Mouse (Mus musculus): Measurements from ENCODE around the gene 4921539E11Rik. TPM values are rescaled to one million over a fixed set of nuclear protein-coding genes. Genes with fewer than 3 reads are reported as not detected.
A peak's percentile ranks its signal among the peaks of the same experiment; 100 is the strongest.

Gene 4921539E11Rik
- polyA plus RNA-seq, 1 experiment from 2014 or later = not detected

DNA sequence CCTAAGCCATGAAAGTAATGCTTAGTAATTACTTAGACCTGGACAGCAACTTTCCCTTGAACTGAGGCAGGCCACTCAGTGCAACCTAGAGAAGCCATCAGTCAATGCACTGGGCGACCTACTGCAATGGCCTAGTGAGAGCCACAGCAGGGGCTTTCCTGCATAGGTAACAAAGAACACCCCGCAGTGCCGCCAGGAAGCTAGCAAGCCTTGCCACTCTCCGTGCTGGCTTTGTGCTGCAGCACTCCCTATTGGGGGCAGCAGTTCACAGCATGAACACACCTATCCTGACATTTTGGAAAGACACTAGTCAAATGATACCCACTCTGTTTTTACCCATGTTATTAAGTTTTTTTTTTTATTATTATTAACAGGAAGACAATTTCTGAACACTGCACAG lies 91.6 kb downstream of the 4921539E11Rik start:
- 56% methylated on average over 4 of the region's 4 CpGs for WGBS
- ATAC-seq (replicated peaks; ENCODE audit: low FRiP score) (no peak), DNase-seq (ENCODE audit: low spot score) (no peak)
- Histone ChIP-seq H3K27me3 (replicated peaks; ENCODE audit: control insufficient read depth, insufficient read depth, low read length) (no peaks in the 10 kb centered on the region), H3K36me3 (ENCODE audit: control insufficient read depth, insufficient read depth, low read length) (peaks cover 8% of the 10 kb centered on the region; the same call in 1 of the 2 replicates), H3K9ac (ENCODE audit: low read depth, low read length) (no peak overlapping the region), H3K4me2 (no peak overlapping the region), H3K4me1 (replicated peaks; ENCODE audit: control insufficient read depth, insufficient read depth, low read length) (no peaks in the 10 kb centered on the region), H3K9me3 (ENCODE audit: control insufficient read depth, low read length) (no peaks in the 10 kb centered on the region), H3K27ac (ENCODE audit: low read depth, low read length) (no peak overlapping the region), H3K4me3 (ENCODE audit: low read depth, low read length) (no peak overlapping the region)

DNA sequence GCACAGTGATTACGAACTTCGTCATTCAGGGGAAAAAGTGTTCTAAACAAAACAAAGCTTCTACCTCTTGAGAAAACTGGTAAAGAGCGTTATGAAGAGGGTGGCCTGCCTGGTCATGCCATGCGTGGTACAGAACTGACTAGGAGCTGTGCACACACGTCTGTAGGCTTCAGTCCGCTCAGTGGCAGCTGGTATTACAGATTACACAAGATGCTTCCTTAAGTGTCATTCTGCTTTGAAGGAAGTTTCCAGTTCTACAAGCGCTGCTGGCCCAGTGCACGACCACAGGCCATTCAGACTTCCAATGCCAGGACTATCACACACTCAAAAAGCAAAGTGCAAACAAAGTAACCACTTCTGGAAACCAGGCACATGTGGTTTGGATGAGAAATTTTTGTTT lies 93.3 kb downstream of the 4921539E11Rik start:
- H3K36me3 ChIP-seq (ENCODE audit: control insufficient read depth, insufficient read depth, low read length) = peaks cover 8% of the 10 kb centered on the region; the same call in 1 of the 2 replicates
- WGBS = 78% methylated on average over 8 of the region's 8 CpGs
- no peak overlapping the region for H3K4me2 ChIP-seq
- H3K4me1 ChIP-seq (replicated peaks; ENCODE audit: control insufficient read depth, insufficient read depth, low read length) = no peaks in the 10 kb centered on the region
- no peak for DNase-seq (ENCODE audit: low spot score)
- H3K27me3 ChIP-seq (replicated peaks; ENCODE audit: control insufficient read depth, insufficient read depth, low read length) = no peaks in the 10 kb centered on the region
- H3K4me3 ChIP-seq (ENCODE audit: low read depth, low read length) = no peak overlapping the region
- no peak for ATAC-seq (replicated peaks; ENCODE audit: low FRiP score)
- no peak overlapping the region for H3K27ac ChIP-seq (ENCODE audit: low read depth, low read length)
- H3K9ac ChIP-seq (ENCODE audit: low read depth, low read length) = no peak overlapping the region
- H3K9me3 ChIP-seq (ENCODE audit: control insufficient read depth, low read length) = no peaks in the 10 kb centered on the region

- Histone ChIP-seq H3K27ac (ENCODE audit: low read depth, low read length) (no peak overlapping the region), H3K4me2 (no peak overlapping the region), H3K4me1 (replicated peaks; ENCODE audit: control insufficient read depth, insufficient read depth, low read length) (peaks cover 3% of the 10 kb centered on the region), H3K9ac (ENCODE audit: low read depth, low read length) (no peak overlapping the region), H3K27me3 (replicated peaks; ENCODE audit: control insufficient read depth, insufficient read depth, low read length) (no peaks in the 10 kb centered on the region), H3K36me3 (ENCODE audit: control insufficient read depth, insufficient read depth, low read length) (peaks cover 12% of the 10 kb centered on the region; the same call in 1 of the 2 replicates), H3K9me3 (ENCODE audit: control insufficient read depth, low read length) (no peaks in the 10 kb centered on the region), H3K4me3 (ENCODE audit: low read depth, low read length) (no peak overlapping the region)
- ATAC-seq (replicated peaks; ENCODE audit: low FRiP score) (no peak), DNase-seq (ENCODE audit: low spot score) (no peak)
- 80% methylated on average over 2 of the region's 2 CpGs for WGBS
These were observed 98.2 kb downstream of the 4921539E11Rik start for GRCm38 (mm10) chr4:103192421-103192820.

GRCm38 (mm10) chr4:103188786-103189640 lies 101.7 kb downstream of the 4921539E11Rik start:
- peak overlapping the region; percentile 42; the same call in 1 of the 2 replicates for H3K27ac ChIP-seq (ENCODE audit: low read depth, low read length)
- H3K4me2 ChIP-seq = no peak overlapping the region
- H3K36me3 ChIP-seq (ENCODE audit: control insufficient read depth, insufficient read depth, low read length) = peaks cover 14% of the 10 kb centered on the region; the same call in 1 of the 2 replicates
- whole genome bisulfite sequencing = 73% methylated on average over 8 of the region's 8 CpGs
- no peak for DNase-seq (ENCODE audit: low spot score)
- H3K9me3 ChIP-seq (ENCODE audit: control insufficient read depth, low read length) = no peaks in the 10 kb centered on the region
- ATAC-seq (replicated peaks; ENCODE audit: low FRiP score) = peak; percentile 93
- no peak overlapping the region for H3K4me3 ChIP-seq (ENCODE audit: low read depth, low read length)
- peaks cover 3% of the 10 kb centered on the region for H3K4me1 ChIP-seq (replicated peaks; ENCODE audit: control insufficient read depth, insufficient read depth, low read length)
- no peak overlapping the region for H3K9ac ChIP-seq (ENCODE audit: low read depth, low read length)
- no peaks in the 10 kb centered on the region for H3K27me3 ChIP-seq (replicated peaks; ENCODE audit: control insufficient read depth, insufficient read depth, low read length)

Other genes starting within 250 kb of the 4921539E11Rik start
- gene Mier1, start 176.5 kb downstream of the 4921539E11Rik start, polyA plus RNA-seq (2014; fragmentation: Nextera tagmentation; extraction: Ambion mirVana) = 36.7 and 41.3 TPM in 2 replicates
- 2.0 TPM in 2 replicates for gene Wdr78, start 176.3 kb downstream of the 4921539E11Rik start, polyA plus RNA-seq (2014; fragmentation: Nextera tagmentation; extraction: Ambion mirVana)
- 15.4 and 16.8 TPM in 2 replicates for gene Slc35d1, start 75.7 kb downstream of the 4921539E11Rik start, polyA plus RNA-seq (2014; fragmentation: Nextera tagmentation; extraction: Ambion mirVana)
- gene Oma1, start 22.9 kb upstream of the 4921539E11Rik start, polyA plus RNA-seq (2014; fragmentation: Nextera tagmentation; extraction: Ambion mirVana) = 23.5 TPM in 2 replicates